Mouse (Mus musculus) B cell, adult 67 days (primary cell): ENCODE measurements around the gene Spg11. TPM values are rescaled to one million over a fixed set of nuclear protein-coding genes. Genes with fewer than 3 reads are reported as not detected.

Experiments
- total RNA-seq, 2 experiments: library from RNA; stranded (reverse); gene quantifications; 4 replicates each; pipeline ENCODE4 v1.2.4; 2023

Gene Spg11
- total RNA-seq: 10 to 100 TPM; 31.6 to 31.7 TPM

GRCm38 (mm10) chr2:122117961-122118958 is at the start of gene Spg11:
Spg11 (minus strand) TSS chr2:122118386.

GRCm38 (mm10) chr2:122160680-122161079 is 42.5 kb upstream of the Spg11 start, which contains the start of gene Trim69:
Trim69 (plus strand) TSS chr2:122160700.

GRCm38 (mm10) chr2:122147508-122148241 is 29.5 kb upstream of the Spg11 start, which contains the start of gene B2m:
B2m (plus strand) TSS chr2:122147686.

GRCm38 (mm10) chr2:122027862-122028755 is 90.1 kb downstream of the Spg11 start, which contains the start of gene Eif3j1:
Eif3j1 (plus strand) TSS chr2:122028546.

Other genes starting within 250 kb of the Spg11 start
- 10 to 100 TPM; 46.9 to 47.5 TPM for gene Ctdspl2, start 162.4 kb downstream of the Spg11 start, total RNA-seq
- not detected for gene Mageb3, start 162.3 kb downstream of the Spg11 start, total RNA-seq
- 10 to 100 TPM; 37.6 to 45.8 TPM for gene Eif3j1, start 89.8 kb downstream of the Spg11 start, total RNA-seq
- gene B2m, start 29.3 kb upstream of the Spg11 start, total RNA-seq: 1,000 to 10,000 TPM; 1,480 to 1,487 TPM
- under 1 TPM; 0.42 to 0.61 TPM for gene Trim69, start 42.3 kb upstream of the Spg11 start, total RNA-seq
- not detected for gene Patl2, start 67.8 kb upstream of the Spg11 start, total RNA-seq
- not detected for gene Terb2, start 67.9 kb upstream of the Spg11 start, total RNA-seq
- gene Sord, start 116.4 kb upstream of the Spg11 start, total RNA-seq: 1 to 10 TPM; 5.6 to 7.1 TPM
- not detected for gene Duox2, start 180.1 kb upstream of the Spg11 start, total RNA-seq
- gene Duoxa2, start 180.5 kb upstream of the Spg11 start, total RNA-seq: not detected
- not detected for gene Duoxa1, start 195.3 kb upstream of the Spg11 start, total RNA-seq
- not detected for gene Duox1, start 197.3 kb upstream of the Spg11 start, total RNA-seq